Mouse (Mus musculus) inflammation-experienced regulatory T-cells (primary cell): Measurements from ENCODE around the gene Pthlh. TPM values are rescaled to one million over a fixed set of nuclear protein-coding genes. Genes with fewer than 3 reads are reported as not detected.

ENCODE experiments used
- polyA plus RNA-seq, 2 experiments: library from polyadenylated mRNA; unstranded; fragments of 100-300 nt; shearing (Covaris generic); gene quantifications; one replicate each; pipeline ENCODE4 v1.2.1; 2017

Pthlh gene
- polyA plus RNA-seq, result under 1 TPM in 1 of 2 experiments, not detected in 1; 0.22 TPM

GRCm38 (mm10) chr6:147263587-147264565 lies at the start of gene Pthlh:
Pthlh (minus strand) TSS chr6:147264183.

Other genes starting within 250 kb of the Pthlh start
- gene Rep15, start 231.6 kb downstream of the Pthlh start, polyA plus RNA-seq, result 1 to 10 TPM in 1 of 2 experiments, under 1 TPM in 1; 0.17 to 1.5 TPM
- 10 to 100 TPM; 84.8 to 86.8 TPM for gene Mrps35, start 221.4 kb downstream of the Pthlh start, polyA plus RNA-seq
- gene Mansc4, start 177.2 kb downstream of the Pthlh start, polyA plus RNA-seq, result not detected
- gene Klhl42, start 172.8 kb downstream of the Pthlh start, polyA plus RNA-seq, result 10 to 100 TPM; 11.3 to 21.7 TPM
- gene Ccdc91, start 211.6 kb upstream of the Pthlh start, polyA plus RNA-seq, result 10 to 100 TPM; 20.4 to 21.7 TPM